Mouse (Mus musculus) stomach, embryonic 15.5 days (tissue): ENCODE measurements at regions not wholly inside any gene's neighbourhood (a gene's known extent, or its start where the extent isn't known, plus 50 kb on each side); places are given as distances from the start of the nearest gene placed in this dataset.

Source experiments
- ATAC-seq: fragments of 200-750 bp; cut with Nextera tagmentation; 2 replicates; pipeline ENCODE4 v1.8.0; 2017; ENCODE audit warnings: low read depth, moderate number of reproducible peaks, moderate TSS enrichment; ENCODE audit not compliant: insufficient read depth, low FRiP score
- H3K27ac ChIP-seq: fragments of 300-500 bp; sonication (generic); 2 replicates; pipeline ENCODE4 v1.5.1; 2015; ENCODE audit warnings: mild to moderate bottlenecking, inconsistent platforms
- H3K27me3 ChIP-seq: fragments of 300-500 bp; sonication (generic); replicated peaks from 2 replicates; pipeline ENCODE4 v1.6.1; 2015; ENCODE audit warnings: inconsistent platforms
- H3K36me3 ChIP-seq: fragments of 300-500 bp; sonication (generic); 2 replicates; pipeline ENCODE4 v1.6.1; 2015; ENCODE audit warnings: inconsistent platforms
- H3K4me1 ChIP-seq: fragments of 300-500 bp; sonication (generic); 2 replicates; pipeline ENCODE4 v1.6.1; 2015; ENCODE audit warnings: inconsistent platforms
- H3K4me2 ChIP-seq: fragments of 300-500 bp; sonication (generic); 2 replicates; pipeline ENCODE4 v1.6.1; 2015; ENCODE audit warnings: mild to moderate bottlenecking, inconsistent platforms
- H3K4me3 ChIP-seq: fragments of 300-500 bp; sonication (generic); replicated peaks from 2 replicates; pipeline ENCODE4 v1.5.1; 2015; ENCODE audit warnings: inconsistent platforms
- H3K9ac ChIP-seq: fragments of 300-500 bp; sonication (generic); 2 replicates; pipeline ENCODE4 v1.6.1; 2015; ENCODE audit warnings: inconsistent platforms
- H3K9me3 ChIP-seq: fragments of 300-500 bp; sonication (generic); 2 replicates; pipeline ENCODE4 v1.6.1; 2016; ENCODE audit warnings: inconsistent platforms
- WGBS: fragments of 180-500 bp; shearing (Covaris S2); methylation state at CpG from one replicate; pipeline ENCODE4 v1.1.7; 2015; 5-methylcytosine and 5-hydroxymethylcytosine counted together

DNA sequence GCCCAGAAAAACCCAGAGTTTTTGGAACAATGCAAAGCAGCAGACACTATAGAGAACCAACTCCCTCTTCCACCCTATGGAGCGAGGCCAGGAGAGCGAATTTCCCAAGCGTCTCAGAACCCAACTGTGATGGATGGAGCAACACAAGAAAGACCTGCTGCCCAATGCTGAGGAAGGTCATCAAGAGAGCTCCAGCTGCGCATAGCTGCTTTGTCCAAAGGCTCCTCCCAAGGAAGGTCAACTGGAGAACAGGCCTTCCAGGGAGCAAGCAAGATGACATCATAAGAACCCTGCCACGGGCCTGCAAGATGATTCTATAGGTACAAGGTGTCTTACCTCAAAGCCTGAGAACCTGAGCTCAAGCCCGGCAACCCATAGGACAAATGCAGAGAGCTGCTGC, 104.5 kb upstream of the Lpar1 start:
- Histone ChIP-seq H3K4me1 (peaks cover 4% of the 10 kb centered on the region; the same call in 1 of the 2 replicates), H3K36me3 (no peaks in the 10 kb centered on the region), H3K4me2 (no peak overlapping the region), H3K4me3 (no peak overlapping the region), H3K9me3 (no peaks in the 10 kb centered on the region), H3K27ac (no peak overlapping the region), H3K9ac (no peak overlapping the region), H3K27me3 (no peaks in the 10 kb centered on the region)
- no peak for ATAC-seq
- 55% methylated on average over 6 of the region's 6 CpGs for WGBS

DNA sequence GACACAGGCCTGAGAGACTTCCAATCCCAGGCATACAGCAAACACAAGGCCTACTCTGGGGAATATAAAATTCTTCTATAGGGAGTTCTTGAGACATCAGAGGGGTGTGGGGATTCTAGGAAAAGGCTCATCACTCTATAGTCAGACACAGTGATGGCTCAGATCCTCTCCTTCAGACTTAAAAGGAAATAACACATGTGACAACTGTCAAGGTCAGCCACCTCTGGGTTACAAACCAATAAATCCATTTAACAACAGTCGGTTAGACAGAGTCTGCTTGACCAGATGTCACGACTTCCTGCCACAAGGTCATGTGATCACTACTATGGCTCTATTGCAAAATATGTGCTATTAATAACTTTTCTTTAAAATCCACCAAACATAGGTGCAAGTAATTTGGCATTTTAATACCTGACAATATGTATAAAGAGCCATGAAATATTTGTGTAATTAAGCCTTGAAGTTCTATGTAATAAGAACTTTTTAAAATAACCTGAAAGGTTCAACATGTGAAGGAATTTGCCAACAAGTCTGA, 94.1 kb upstream of the Lpar1 start:
- no peak overlapping the region for H3K27ac ChIP-seq
- H3K9ac ChIP-seq: no peak overlapping the region
- no peak for ATAC-seq
- no peaks in the 10 kb centered on the region for H3K9me3 ChIP-seq
- H3K27me3 ChIP-seq: no peaks in the 10 kb centered on the region
- H3K4me1 ChIP-seq: no peaks in the 10 kb centered on the region
- H3K4me2 ChIP-seq: no peak overlapping the region
- no peak overlapping the region for H3K4me3 ChIP-seq
- WGBS: 36% methylated on average over 2 of the region's 2 CpGs
- H3K36me3 ChIP-seq: no peaks in the 10 kb centered on the region

DNA sequence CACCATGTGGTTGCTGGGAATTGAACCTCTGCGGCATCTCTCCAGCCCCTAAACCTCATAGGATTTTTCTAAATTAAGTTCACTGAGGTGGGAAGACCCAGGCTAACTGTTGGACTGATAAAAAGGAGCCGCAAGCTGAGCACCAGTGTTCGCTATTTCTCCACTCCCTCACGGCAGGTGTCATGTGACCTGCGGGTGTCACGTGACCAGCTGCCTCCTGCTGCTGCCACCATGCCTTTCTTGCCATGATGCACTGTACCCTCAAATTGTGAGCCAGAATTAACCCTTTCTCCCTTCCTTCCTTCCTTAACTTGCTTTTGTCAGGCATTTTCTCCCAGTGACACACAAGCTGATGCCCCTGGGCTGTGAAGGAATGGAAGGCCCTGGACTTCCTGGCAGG, 93.1 kb upstream of the Lpar1 start:
- Histone ChIP-seq H3K4me3 (no peak overlapping the region), H3K4me2 (no peak overlapping the region), H3K36me3 (no peaks in the 10 kb centered on the region), H3K27ac (no peak overlapping the region), H3K4me1 (no peaks in the 10 kb centered on the region), H3K9ac (no peak overlapping the region), H3K27me3 (no peaks in the 10 kb centered on the region), H3K9me3 (no peaks in the 10 kb centered on the region)
- WGBS: 92% methylated on average over 6 of the region's 6 CpGs
- ATAC-seq: no peak

GRCm38 (mm10) chr4:58643371-58643770, 89.7 kb upstream of the Lpar1 start:
- WGBS: 53% methylated on average over 4 of the region's 4 CpGs
- no peak overlapping the region for H3K4me3 ChIP-seq
- no peaks in the 10 kb centered on the region for H3K4me1 ChIP-seq
- no peak for ATAC-seq
- H3K27ac ChIP-seq: no peak overlapping the region
- H3K4me2 ChIP-seq: no peak overlapping the region
- H3K9ac ChIP-seq: no peak overlapping the region
- H3K27me3 ChIP-seq: no peaks in the 10 kb centered on the region
- H3K9me3 ChIP-seq: no peaks in the 10 kb centered on the region
- H3K36me3 ChIP-seq: no peaks in the 10 kb centered on the region

DNA sequence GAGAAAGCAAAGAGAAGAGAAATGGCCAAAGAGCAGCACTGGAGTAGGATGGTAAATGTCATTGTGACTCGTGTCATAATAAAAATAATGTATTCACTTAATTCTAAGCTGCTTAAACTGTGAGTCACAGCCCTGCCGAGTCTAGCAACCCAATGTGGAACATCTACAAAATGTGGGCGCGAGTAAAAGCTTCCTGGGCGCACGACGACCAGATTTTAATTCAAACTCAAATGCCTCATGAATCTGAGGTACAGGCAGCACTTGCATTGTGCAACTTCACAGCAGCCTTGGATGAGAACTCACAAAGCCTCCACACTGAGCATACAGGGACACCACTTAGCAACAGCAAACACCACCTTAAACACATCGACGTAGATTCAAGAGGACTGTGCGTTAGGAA, 88.5 kb upstream of the Lpar1 start:
- H3K36me3 ChIP-seq: no peaks in the 10 kb centered on the region
- H3K9ac ChIP-seq: no peak overlapping the region
- H3K4me3 ChIP-seq: no peak overlapping the region
- no peak overlapping the region for H3K4me2 ChIP-seq
- ATAC-seq: no peak
- no peaks in the 10 kb centered on the region for H3K9me3 ChIP-seq
- no peaks in the 10 kb centered on the region for H3K27me3 ChIP-seq
- 75% methylated on average over 10 of the region's 10 CpGs for WGBS
- no peak overlapping the region for H3K27ac ChIP-seq
- no peaks in the 10 kb centered on the region for H3K4me1 ChIP-seq

DNA sequence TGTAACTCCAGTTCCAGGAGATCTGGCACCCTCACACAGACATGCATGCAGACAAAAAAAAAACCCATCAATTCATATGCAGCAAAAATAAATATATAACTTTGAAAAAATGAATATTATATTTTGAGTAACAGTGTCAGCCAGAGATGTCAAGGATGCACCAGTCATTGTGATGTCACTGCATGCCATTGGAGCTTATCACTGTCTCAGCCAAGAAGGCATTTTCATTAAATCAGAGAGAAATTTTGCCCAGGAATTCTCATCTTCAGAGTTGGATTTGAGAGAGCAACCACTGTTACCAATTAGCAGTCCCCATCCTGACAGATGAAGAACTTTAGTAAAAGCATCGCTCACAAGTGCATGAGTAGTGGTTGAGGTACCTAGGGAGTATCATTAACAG, 79.0 kb upstream of the Lpar1 start:
- WGBS: 94% methylated on average over 1 of the region's 1 CpGs
- Histone ChIP-seq H3K36me3 (no peaks in the 10 kb centered on the region), H3K9me3 (no peaks in the 10 kb centered on the region), H3K9ac (no peak overlapping the region), H3K4me1 (no peaks in the 10 kb centered on the region), H3K4me2 (no peak overlapping the region), H3K27ac (no peak overlapping the region), H3K4me3 (no peak overlapping the region), H3K27me3 (no peaks in the 10 kb centered on the region)
- ATAC-seq: no peak

- 60% methylated on average over 4 of the region's 4 CpGs for WGBS
- H3K27ac ChIP-seq: no peak overlapping the region
- ATAC-seq: no peak
- no peaks in the 10 kb centered on the region for H3K9me3 ChIP-seq
- no peaks in the 10 kb centered on the region for H3K27me3 ChIP-seq
- no peaks in the 10 kb centered on the region for H3K4me1 ChIP-seq
- H3K36me3 ChIP-seq: no peaks in the 10 kb centered on the region
- no peak overlapping the region for H3K4me2 ChIP-seq
- no peak overlapping the region for H3K9ac ChIP-seq
- no peak overlapping the region for H3K4me3 ChIP-seq
Observed at GRCm38 (mm10) chr4:58631415-58631814, 77.7 kb upstream of the Lpar1 start.

GRCm38 (mm10) chr4:58627021-58627420, 73.3 kb upstream of the Lpar1 start:
- Histone ChIP-seq H3K36me3 (no peaks in the 10 kb centered on the region), H3K9ac (no peak overlapping the region), H3K4me2 (no peak overlapping the region), H3K4me3 (no peak overlapping the region), H3K27ac (no peak overlapping the region), H3K9me3 (no peaks in the 10 kb centered on the region), H3K4me1 (no peaks in the 10 kb centered on the region), H3K27me3 (no peaks in the 10 kb centered on the region)
- no peak for ATAC-seq
- 45% methylated on average over 7 of the region's 7 CpGs for WGBS

- no peak overlapping the region for H3K4me3 ChIP-seq
- no peak overlapping the region for H3K4me2 ChIP-seq
- no peak overlapping the region for H3K27ac ChIP-seq
- H3K9ac ChIP-seq: no peak overlapping the region
- no peaks in the 10 kb centered on the region for H3K36me3 ChIP-seq
- H3K27me3 ChIP-seq: no peaks in the 10 kb centered on the region
- ATAC-seq: no peak
- no peaks in the 10 kb centered on the region for H3K4me1 ChIP-seq
- WGBS: 74% methylated on average over 3 of the region's 3 CpGs
- no peaks in the 10 kb centered on the region for H3K9me3 ChIP-seq
Observed at GRCm38 (mm10) chr4:58624059-58624458, 70.4 kb upstream of the Lpar1 start.

- no peaks in the 10 kb centered on the region for H3K4me1 ChIP-seq
- no peaks in the 10 kb centered on the region for H3K36me3 ChIP-seq
- H3K4me2 ChIP-seq: no peak overlapping the region
- no peaks in the 10 kb centered on the region for H3K9me3 ChIP-seq
- H3K4me3 ChIP-seq: no peak overlapping the region
- no peaks in the 10 kb centered on the region for H3K27me3 ChIP-seq
- H3K9ac ChIP-seq: no peak overlapping the region
- no peak for ATAC-seq
- H3K27ac ChIP-seq: no peak overlapping the region
- WGBS: 84% methylated on average over 3 of the region's 3 CpGs
Observed at GRCm38 (mm10) chr4:58620641-58621040, 66.9 kb upstream of the Lpar1 start.

DNA sequence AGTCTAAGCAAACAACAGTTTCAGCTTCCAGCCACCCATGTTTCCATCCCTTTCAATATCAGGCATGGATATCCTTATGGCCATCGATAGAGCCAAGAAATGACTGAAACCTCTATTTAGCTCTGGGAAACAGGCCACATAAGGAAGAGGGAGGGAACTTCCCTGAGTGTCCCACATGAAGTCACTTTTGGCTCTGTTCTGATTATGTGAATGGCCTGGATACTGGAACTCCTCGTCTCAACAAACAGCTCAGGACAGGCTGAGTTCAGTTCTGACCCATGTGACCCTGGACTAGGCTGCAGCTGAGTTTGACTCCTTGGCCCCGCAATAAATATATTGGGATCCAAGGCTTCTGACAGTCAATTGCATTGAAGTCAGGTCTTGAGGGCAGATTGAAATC, 63.6 kb upstream of the Lpar1 start:
- no peak overlapping the region for H3K27ac ChIP-seq
- H3K4me2 ChIP-seq: no peak overlapping the region
- WGBS: 78% methylated on average over 3 of the region's 3 CpGs
- no peak for ATAC-seq
- no peak overlapping the region for H3K9ac ChIP-seq
- no peaks in the 10 kb centered on the region for H3K4me1 ChIP-seq
- H3K9me3 ChIP-seq: no peaks in the 10 kb centered on the region
- H3K4me3 ChIP-seq: no peak overlapping the region
- H3K36me3 ChIP-seq: no peaks in the 10 kb centered on the region
- no peaks in the 10 kb centered on the region for H3K27me3 ChIP-seq

DNA sequence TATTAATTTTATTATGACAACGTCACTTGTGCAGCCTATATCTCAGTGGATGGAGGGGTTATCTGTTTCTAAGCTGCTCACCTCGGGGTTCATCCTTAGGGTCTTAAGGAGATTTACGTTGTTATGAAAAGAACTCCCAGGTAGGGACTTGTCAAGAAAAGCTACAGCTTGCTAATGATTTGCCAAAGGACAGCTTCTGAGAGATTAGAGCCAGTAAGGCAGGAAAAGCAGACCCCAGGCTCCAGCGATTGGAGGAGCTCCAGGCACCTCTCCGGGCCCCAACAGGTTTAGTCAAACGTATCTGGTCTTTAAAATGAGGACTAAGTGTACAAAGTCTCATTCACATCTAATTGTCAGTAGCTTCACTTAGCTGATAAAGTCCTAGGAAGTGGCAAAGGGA, 59.8 kb upstream of the Lpar1 start:
- ATAC-seq: no peak
- no peak overlapping the region for H3K9ac ChIP-seq
- H3K36me3 ChIP-seq: no peaks in the 10 kb centered on the region
- no peaks in the 10 kb centered on the region for H3K4me1 ChIP-seq
- WGBS: 40% methylated on average over 6 of the region's 6 CpGs
- no peak overlapping the region for H3K4me2 ChIP-seq
- H3K27me3 ChIP-seq: no peaks in the 10 kb centered on the region
- H3K27ac ChIP-seq: no peak overlapping the region
- H3K4me3 ChIP-seq: no peak overlapping the region
- no peaks in the 10 kb centered on the region for H3K9me3 ChIP-seq

DNA sequence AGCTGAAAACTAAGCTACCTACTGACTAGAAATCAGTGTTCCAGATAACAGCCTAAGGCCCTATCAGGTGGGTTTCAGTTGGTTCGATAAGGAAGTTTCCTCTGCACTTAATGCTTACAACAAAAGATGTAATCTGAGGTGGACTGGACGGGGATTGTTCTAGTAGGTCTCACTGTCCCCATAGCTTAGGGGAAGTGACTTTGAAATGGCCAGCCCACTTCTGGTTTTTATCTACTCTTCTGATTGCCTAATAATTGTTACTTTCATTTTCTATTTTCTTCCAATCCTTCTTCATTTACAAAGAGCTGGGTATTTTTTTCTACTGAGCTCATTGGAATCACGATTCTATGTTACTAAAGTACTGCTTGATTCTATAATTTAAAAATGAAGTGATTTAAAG, 59.3 kb upstream of the Lpar1 start:
- Histone ChIP-seq H3K4me2 (no peak overlapping the region), H3K4me3 (no peak overlapping the region), H3K27ac (no peak overlapping the region), H3K27me3 (no peaks in the 10 kb centered on the region), H3K4me1 (no peaks in the 10 kb centered on the region), H3K9me3 (no peaks in the 10 kb centered on the region), H3K9ac (no peak overlapping the region), H3K36me3 (no peaks in the 10 kb centered on the region)
- 70% methylated on average over 3 of the region's 3 CpGs for WGBS
- ATAC-seq: no peak
